Mouse (Mus musculus) adrenal gland (tissue): ENCODE measurements at regions not wholly inside any gene's neighbourhood (a gene's known extent, or its start where the extent isn't known, plus 50 kb on each side); places are given as distances from the start of the nearest gene placed in this dataset.

Experiments used
- intact Hi-C: fragments of 180-260 bp; cut with DNase I; formaldehyde crosslinking; loops from one replicate; pipeline ENCODE4 v1.15.1; 2025

GRCm38 (mm10) chr14:45984135-45984892 is 326.4 kb upstream of the Ddhd1 start:
- intact Hi-C loops = no loop called here

GRCm38 (mm10) chr14:45992041-45992869 is 334.3 kb upstream of the Ddhd1 start:
- intact Hi-C loops = loop anchor here (2.0 to 5.0 kb wide), 3 partner anchors 395 to 733 kb away; no protein-coding TSS in a partner anchor

GRCm38 (mm10) chr14:45992870-45993135 is 334.9 kb upstream of the Ddhd1 start:
- intact Hi-C loops = loop anchor here (2.0 to 5.0 kb wide), 3 partner anchors 394 to 732 kb away; no protein-coding TSS in a partner anchor

- intact Hi-C loops = loop anchor here (2.0 to 5.0 kb wide), 4 partner anchors 394 to 731 kb away; no protein-coding TSS in a partner anchor
Measured at GRCm38 (mm10) chr14:45993669-45994068, 335.7 kb upstream of the Ddhd1 start.

GRCm38 (mm10) chr14:45996760-45997159 is 338.8 kb upstream of the Ddhd1 start:
- intact Hi-C loops = no loop called here

GRCm38 (mm10) chr14:46004078-46004477 is 346.1 kb upstream of the Ddhd1 start:
- intact Hi-C loops = no loop called here

- intact Hi-C loops = no loop called here
Measured at GRCm38 (mm10) chr14:46005307-46005706, 347.4 kb upstream of the Ddhd1 start.

- intact Hi-C loops = no loop called here
Measured at GRCm38 (mm10) chr14:46013232-46013631, 355.3 kb upstream of the Ddhd1 start.

GRCm38 (mm10) chr14:46014090-46014489 is 356.1 kb upstream of the Ddhd1 start:
- intact Hi-C loops = no loop called here

- intact Hi-C loops = no loop called here
Measured at GRCm38 (mm10) chr14:46015682-46016400, 357.9 kb upstream of the Ddhd1 start.

GRCm38 (mm10) chr14:46016701-46017106 is 358.8 kb upstream of the Ddhd1 start:
- intact Hi-C loops = no loop called here

GRCm38 (mm10) chr14:46017286-46017685 is 359.3 kb upstream of the Ddhd1 start:
- intact Hi-C loops = no loop called here

- intact Hi-C loops = no loop called here
Measured at GRCm38 (mm10) chr14:46017976-46018375, 360.0 kb upstream of the Ddhd1 start.

- intact Hi-C loops = no loop called here
Measured at GRCm38 (mm10) chr14:46019240-46020025, 359.8 kb upstream of the Gm15217 start.

- intact Hi-C loops = no loop called here
Measured at GRCm38 (mm10) chr14:46034301-46034700, 344.9 kb upstream of the Gm15217 start.

GRCm38 (mm10) chr14:46060622-46061381 is 318.4 kb upstream of the Gm15217 start:
- intact Hi-C loops = no loop called here

- intact Hi-C loops = no loop called here
Measured at GRCm38 (mm10) chr14:46067102-46067801, 312.0 kb upstream of the Gm15217 start.

- intact Hi-C loops = no loop called here
Measured at GRCm38 (mm10) chr14:46071244-46071643, 308.0 kb upstream of the Gm15217 start.

- intact Hi-C loops = no loop called here
Measured at GRCm38 (mm10) chr14:46076738-46077137, 302.5 kb upstream of the Gm15217 start.
